Mouse (Mus musculus) stomach, embryonic 16.5 days (tissue): ENCODE data around the gene Gm10188. TPM values are rescaled to one million over a fixed set of nuclear protein-coding genes. Genes with fewer than 3 reads are reported as not detected.

ENCODE experiments used
- ATAC-seq: fragments of 200-750 bp; cut with Nextera tagmentation; 2 replicates; pipeline ENCODE4 v1.8.0; 2017; ENCODE audit warnings: moderate number of reproducible peaks, moderate TSS enrichment; ENCODE audit not compliant: insufficient read depth, low FRiP score
- H3K27ac ChIP-seq: fragments of 300-500 bp; sonication (generic); 2 replicates; pipeline ENCODE4 v1.5.1; 2014; ENCODE audit warnings: low read length
- H3K27me3 ChIP-seq: fragments of 300-500 bp; sonication (generic); 2 replicates; pipeline ENCODE4 v1.6.1; 2014; ENCODE audit warnings: low read length, control low read depth, mixed read lengths; ENCODE audit not compliant: control insufficient read depth, insufficient read depth
- H3K36me3 ChIP-seq: fragments of 300-500 bp; sonication (generic); 2 replicates; pipeline ENCODE4 v1.6.1; 2014; ENCODE audit warnings: low read length; ENCODE audit not compliant: control insufficient read depth, insufficient read depth
- H3K4me1 ChIP-seq: fragments of 300-500 bp; sonication (generic); 2 replicates; pipeline ENCODE4 v1.6.1; 2014; ENCODE audit warnings: low read length, control low read depth, mixed read lengths; ENCODE audit not compliant: control insufficient read depth, insufficient read depth
- H3K4me2 ChIP-seq: fragments of 300-500 bp; sonication (generic); 2 replicates; pipeline ENCODE4 v1.6.1; 2014; ENCODE audit warnings: low read depth, low read length, mixed read lengths
- H3K4me3 ChIP-seq: fragments of 300-500 bp; sonication (generic); replicated peaks from 2 replicates; pipeline ENCODE4 v1.5.1; 2014; ENCODE audit warnings: mild to moderate bottlenecking, low read length
- H3K9ac ChIP-seq: fragments of 300-500 bp; sonication (generic); 2 replicates; pipeline ENCODE4 v1.6.1; 2014; ENCODE audit warnings: low read length
- H3K9me3 ChIP-seq: fragments of 300-500 bp; sonication (generic); replicated peaks from 2 replicates; pipeline ENCODE4 v1.6.1; 2016; ENCODE audit warnings: low read length, control low read depth; ENCODE audit not compliant: control insufficient read depth
- WGBS: fragments of 180-500 bp; shearing (Covaris S2); extraction: QIAGEN DNeasy Blood & Tissue Kit; methylation state at CpG from one replicate; pipeline ENCODE4 v1.1.7; 2014; 5-methylcytosine and 5-hydroxymethylcytosine counted together
- polyA plus RNA-seq: library from polyadenylated mRNA; unstranded; fragments of >200 nt; fragmentation: Nextera tagmentation; extraction: Ambion mirVana; gene quantifications from 2 replicates; pipeline ENCODE4 v1.2.1, GENCODE M21; 2015

Gene Gm10188
- polyA plus RNA-seq, 1 experiment from 2014 or later = not detected

DNA sequence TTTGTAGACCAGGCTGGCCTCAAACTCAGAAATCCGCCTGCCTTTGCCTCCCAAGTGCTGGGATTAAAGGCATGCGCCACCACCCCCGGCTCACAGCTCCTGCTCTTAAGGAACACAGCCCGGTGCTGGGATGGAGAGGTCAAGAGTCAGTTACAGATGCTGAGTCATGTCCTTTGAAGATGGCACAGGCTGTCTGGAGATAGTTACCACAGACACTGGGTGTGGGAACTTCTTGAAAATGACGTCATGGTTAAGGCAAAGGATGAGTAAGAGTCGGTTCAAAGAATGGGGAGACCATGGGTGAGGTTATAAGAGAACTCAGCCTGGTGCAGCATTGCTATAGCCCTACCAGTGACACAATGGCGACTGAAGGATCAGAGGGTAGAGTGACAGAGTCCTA is 35.0 kb upstream of the Gm10188 start:
- ATAC-seq = no peak
- H3K27ac ChIP-seq = no peak overlapping the region
- WGBS = 64% methylated on average over 7 of the region's 7 CpGs
- H3K9me3 ChIP-seq = no peaks in the 10 kb centered on the region
- H3K4me1 ChIP-seq = no peaks in the 10 kb centered on the region
- no peak overlapping the region for H3K9ac ChIP-seq
- no peak overlapping the region for H3K4me3 ChIP-seq
- no peak overlapping the region for H3K4me2 ChIP-seq
- H3K36me3 ChIP-seq = no peaks in the 10 kb centered on the region
- no peaks in the 10 kb centered on the region for H3K27me3 ChIP-seq

DNA sequence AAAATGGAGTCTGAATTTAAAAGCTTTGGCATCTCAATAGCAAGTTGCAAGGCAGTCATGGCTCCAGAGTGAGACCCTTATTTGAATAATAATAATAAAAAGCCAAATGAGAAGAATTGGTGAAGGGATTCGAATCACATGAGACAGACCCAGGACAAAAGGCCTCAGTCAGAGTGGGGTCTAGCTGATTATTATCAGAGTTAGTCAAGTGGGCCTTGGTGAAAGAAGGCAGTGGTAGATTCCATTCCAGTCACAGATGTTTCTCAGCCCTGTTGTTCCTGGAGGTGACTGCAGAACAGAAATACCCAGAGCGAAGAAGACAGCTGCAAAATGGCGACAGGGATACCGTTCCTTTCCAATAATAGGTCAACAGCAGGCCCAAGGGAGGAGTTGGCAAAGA is 34.1 kb upstream of the Gm10188 start:
- H3K36me3 ChIP-seq = no peaks in the 10 kb centered on the region
- no peak for ATAC-seq
- H3K4me3 ChIP-seq = no peak overlapping the region
- no peaks in the 10 kb centered on the region for H3K4me1 ChIP-seq
- 85% methylated on average over 4 of the region's 4 CpGs for WGBS
- no peaks in the 10 kb centered on the region for H3K9me3 ChIP-seq
- H3K9ac ChIP-seq = no peak overlapping the region
- H3K27ac ChIP-seq = no peak overlapping the region
- H3K27me3 ChIP-seq = no peaks in the 10 kb centered on the region
- no peak overlapping the region for H3K4me2 ChIP-seq

DNA sequence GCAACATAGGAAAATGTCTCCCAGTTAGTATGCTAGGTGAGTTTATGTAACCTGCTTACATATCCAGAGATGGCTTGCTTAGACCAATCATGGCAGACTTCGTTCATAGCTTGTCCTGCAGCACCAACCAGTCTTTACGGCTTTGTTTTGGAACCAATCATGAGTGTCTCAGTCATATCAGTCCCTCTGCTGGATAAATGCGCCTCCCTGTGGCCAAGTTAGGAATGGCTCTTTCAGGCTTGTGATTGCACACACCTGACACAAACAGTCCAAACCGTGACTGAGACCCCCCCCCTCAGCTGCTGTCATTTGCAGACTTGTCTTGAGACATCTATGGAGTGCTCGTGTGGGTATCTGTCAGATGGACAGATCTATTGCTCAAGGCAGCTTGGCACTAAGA is 31.5 kb upstream of the Gm10188 start:
- Histone ChIP-seq H3K27ac (no peak overlapping the region), H3K36me3 (no peaks in the 10 kb centered on the region), H3K4me1 (no peaks in the 10 kb centered on the region), H3K4me3 (no peak overlapping the region), H3K27me3 (no peaks in the 10 kb centered on the region), H3K4me2 (no peak overlapping the region), H3K9me3 (no peaks in the 10 kb centered on the region), H3K9ac (no peak overlapping the region)
- WGBS = 67% methylated on average over 5 of the region's 5 CpGs
- ATAC-seq = no peak

DNA sequence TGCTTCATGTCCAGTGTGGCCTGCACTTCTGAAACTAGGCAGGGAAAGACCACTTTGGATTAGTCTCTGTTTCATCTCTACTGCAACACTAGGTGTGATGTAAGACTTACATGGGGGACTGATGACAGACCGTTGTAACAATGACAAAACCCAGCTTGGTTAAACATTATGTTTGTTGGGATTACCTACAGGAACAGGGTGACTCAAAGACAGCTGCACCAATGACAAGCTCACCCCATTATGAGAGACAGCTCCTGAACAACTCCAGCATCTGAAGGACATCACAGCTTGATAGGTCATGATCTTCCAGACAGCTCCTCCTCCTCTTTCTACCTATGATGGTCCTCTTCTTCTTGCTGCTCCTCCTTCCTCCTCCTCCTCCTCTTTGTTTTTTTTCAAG is 30.8 kb upstream of the Gm10188 start:
- no peak overlapping the region for H3K4me3 ChIP-seq
- no peak overlapping the region for H3K4me2 ChIP-seq
- no peaks in the 10 kb centered on the region for H3K9me3 ChIP-seq
- no peak for ATAC-seq
- no peaks in the 10 kb centered on the region for H3K4me1 ChIP-seq
- H3K36me3 ChIP-seq = no peaks in the 10 kb centered on the region
- no peak overlapping the region for H3K27ac ChIP-seq
- H3K27me3 ChIP-seq = no peaks in the 10 kb centered on the region
- H3K9ac ChIP-seq = no peak overlapping the region
- 84% methylated on average over 1 of the region's 1 CpGs for WGBS

DNA sequence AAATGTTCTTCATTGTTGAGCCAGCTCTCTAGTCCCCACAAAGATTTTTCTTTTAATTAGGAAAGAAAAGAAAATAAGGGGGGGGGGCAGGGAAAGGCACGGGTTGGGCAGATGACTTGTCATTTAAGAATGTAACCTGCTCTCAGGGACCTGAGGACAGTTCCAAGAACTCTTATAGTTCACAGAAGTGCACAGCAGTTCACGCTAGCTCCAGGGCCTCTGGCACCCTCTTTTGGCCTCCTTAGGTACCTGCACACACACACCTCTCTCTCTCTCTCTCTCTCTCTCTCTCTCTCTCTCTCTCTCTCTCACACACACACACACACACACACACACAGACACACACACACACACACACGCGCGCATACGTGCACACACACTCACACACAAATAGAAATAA is 24.9 kb upstream of the Gm10188 start:
- H3K4me2 ChIP-seq = no peak overlapping the region
- H3K4me3 ChIP-seq = no peak overlapping the region
- H3K9ac ChIP-seq = no peak overlapping the region
- no peaks in the 10 kb centered on the region for H3K9me3 ChIP-seq
- H3K27me3 ChIP-seq = no peaks in the 10 kb centered on the region
- WGBS = 76% methylated on average over 6 of the region's 6 CpGs
- no peaks in the 10 kb centered on the region for H3K4me1 ChIP-seq
- H3K27ac ChIP-seq = no peak overlapping the region
- no peaks in the 10 kb centered on the region for H3K36me3 ChIP-seq
- ATAC-seq = no peak

DNA sequence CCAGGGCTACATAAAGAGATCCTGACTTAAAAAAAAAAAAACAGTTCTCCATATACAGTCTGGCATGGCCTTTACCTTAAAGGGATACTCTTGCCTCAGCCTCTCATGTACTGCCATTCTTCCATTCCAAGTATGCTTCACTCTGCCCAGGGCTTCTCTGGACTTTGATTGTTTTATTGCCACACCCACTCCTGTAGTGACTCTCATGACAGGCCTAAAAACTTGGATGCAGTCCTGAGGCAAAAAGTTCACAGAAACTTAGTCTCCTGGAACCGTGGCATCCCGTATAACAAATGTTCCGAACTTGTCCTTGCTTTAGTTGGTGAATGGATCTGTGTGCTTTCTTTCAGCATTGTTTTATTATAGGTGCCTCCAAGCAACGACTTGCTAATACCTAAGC is 17.1 kb upstream of the Gm10188 start:
- no peak for ATAC-seq
- no peaks in the 10 kb centered on the region for H3K4me1 ChIP-seq
- no peaks in the 10 kb centered on the region for H3K36me3 ChIP-seq
- H3K4me2 ChIP-seq = no peak overlapping the region
- H3K9me3 ChIP-seq = no peaks in the 10 kb centered on the region
- H3K27ac ChIP-seq = no peak overlapping the region
- H3K4me3 ChIP-seq = no peak overlapping the region
- H3K27me3 ChIP-seq = no peaks in the 10 kb centered on the region
- WGBS = 82% methylated on average over 4 of the region's 4 CpGs
- H3K9ac ChIP-seq = no peak overlapping the region

DNA sequence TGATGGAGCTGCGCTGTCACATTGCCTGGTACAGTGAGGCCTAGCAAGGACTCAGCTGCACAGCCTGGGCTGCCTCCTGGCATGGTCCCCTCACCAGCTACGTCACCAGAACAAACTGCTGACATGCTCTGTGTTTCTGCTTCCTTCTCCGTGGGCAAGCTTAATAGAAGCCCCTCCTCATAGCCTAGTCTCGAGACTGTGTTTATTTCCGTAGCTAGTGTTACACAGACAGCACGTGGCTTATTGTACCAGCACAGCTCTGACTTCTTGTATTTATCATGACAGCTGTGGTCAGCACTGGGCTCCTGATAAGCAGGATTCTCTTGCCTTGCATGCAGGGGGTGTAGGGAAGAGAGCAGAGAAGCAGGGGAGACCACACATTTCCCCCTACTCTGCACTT is 16.6 kb upstream of the Gm10188 start:
- no peak for ATAC-seq
- no peak overlapping the region for H3K4me3 ChIP-seq
- H3K27me3 ChIP-seq = no peaks in the 10 kb centered on the region
- H3K4me2 ChIP-seq = no peak overlapping the region
- no peak overlapping the region for H3K27ac ChIP-seq
- H3K4me1 ChIP-seq = no peaks in the 10 kb centered on the region
- H3K36me3 ChIP-seq = no peaks in the 10 kb centered on the region
- H3K9me3 ChIP-seq = no peaks in the 10 kb centered on the region
- H3K9ac ChIP-seq = no peak overlapping the region
- 31% methylated on average over 6 of the region's 6 CpGs for WGBS

DNA sequence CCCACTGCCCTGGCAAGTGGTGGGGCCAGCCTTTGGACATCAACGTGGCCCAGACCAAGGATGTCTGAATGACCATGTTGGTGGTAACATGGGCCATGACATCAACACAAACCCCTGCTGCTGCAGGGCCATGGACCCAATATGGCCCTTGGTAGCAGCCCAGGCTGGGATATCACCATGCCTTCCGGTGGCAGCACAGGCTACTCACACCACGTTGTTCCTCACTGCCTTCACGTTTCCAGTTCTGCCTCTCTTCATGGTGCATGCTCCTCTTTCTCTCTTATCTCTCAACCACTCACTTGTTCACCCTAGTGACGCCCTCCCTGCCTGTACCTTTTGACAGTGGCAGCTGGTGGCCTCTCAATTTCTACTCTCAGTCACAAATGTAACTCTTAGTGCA is 15.4 kb upstream of the Gm10188 start:
- WGBS = 73% methylated on average over 5 of the region's 5 CpGs

DNA sequence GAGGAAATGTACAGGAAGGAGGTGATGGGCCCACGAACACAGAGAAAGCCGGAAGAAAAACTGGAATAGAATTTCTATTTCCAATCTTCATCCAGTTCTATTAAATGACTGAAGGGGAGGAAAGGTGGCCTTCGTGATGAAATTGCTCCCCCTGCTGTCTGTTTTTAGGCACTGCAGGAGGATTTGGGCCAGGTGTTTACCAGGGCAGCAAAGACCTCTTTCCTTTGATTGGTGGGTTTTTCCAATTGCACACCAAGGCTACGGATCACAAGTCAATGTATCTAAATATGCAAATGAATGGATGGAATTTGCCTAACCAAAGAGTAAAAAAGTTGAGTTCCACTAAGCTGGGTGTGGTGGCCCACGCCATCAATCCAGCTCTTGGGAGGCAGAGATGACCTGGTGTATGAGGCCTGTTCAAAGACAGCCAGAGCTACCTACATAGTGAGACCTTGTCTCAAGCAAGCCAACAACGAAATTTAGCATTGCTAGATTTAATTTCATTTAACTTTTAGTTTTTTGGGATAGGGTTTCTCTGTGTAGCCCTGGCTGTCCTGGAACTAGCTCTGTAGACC is 8.1 kb upstream of the Gm10188 start:
- 21% methylated on average over 6 of the region's 6 CpGs for WGBS
- ATAC-seq = no peak

More for the DNA sequence above, 15.4 kb upstream of the Gm10188 start:
- ATAC-seq = no peak
- no peaks in the 10 kb centered on the region for H3K9me3 ChIP-seq
- H3K4me1 ChIP-seq = no peaks in the 10 kb centered on the region
- no peak overlapping the region for H3K9ac ChIP-seq
- H3K4me3 ChIP-seq = no peak overlapping the region
- no peak overlapping the region for H3K4me2 ChIP-seq
- H3K27me3 ChIP-seq = no peaks in the 10 kb centered on the region
- no peaks in the 10 kb centered on the region for H3K36me3 ChIP-seq
- H3K27ac ChIP-seq = no peak overlapping the region

More for the DNA sequence above, 8.1 kb upstream of the Gm10188 start:
- no peak overlapping the region for H3K9ac ChIP-seq
- H3K4me3 ChIP-seq = no peak overlapping the region
- no peaks in the 10 kb centered on the region for H3K36me3 ChIP-seq
- no peaks in the 10 kb centered on the region for H3K9me3 ChIP-seq
- no peaks in the 10 kb centered on the region for H3K27me3 ChIP-seq
- H3K27ac ChIP-seq = no peak overlapping the region
- H3K4me2 ChIP-seq = no peak overlapping the region
- H3K4me1 ChIP-seq = no peaks in the 10 kb centered on the region
